17 mouse cellular contexts compared by ENCODE assay signal in genomic region chr12:119410522-119410921, GRCm38 (mm10).
"Had no signal": no experiment of that assay in that cellular context is flagged by ENCODE, and none has a peak within 500 bp of the region (broad histone marks: within the 10 kb centered on the region; RNA-seq: fewer than 3 reads in every experiment).

No protein-coding gene starts in this region.

- H3K36me3 ChIP-seq: lung, embryonic 15.5 days; midbrain, embryonic 13.5 days; midbrain, embryonic 15.5 days; neural tube, embryonic 12.5 days; stomach, embryonic 15.5 days had no signal

- H3K9me3 ChIP-seq: lung, embryonic 15.5 days; megakaryocyte, embryonic 14.5 days; midbrain, embryonic 13.5 days; midbrain, embryonic 15.5 days; neural tube, embryonic 12.5 days; stomach, embryonic 15.5 days had no signal

- ATAC-seq: liver, postnatal 0 days; lung, postnatal 0 days; midbrain, embryonic 13.5 days; midbrain, embryonic 15.5 days had no signal

- H3K4me2 ChIP-seq: lung, embryonic 15.5 days; midbrain, embryonic 11.5 days; midbrain, embryonic 13.5 days; midbrain, embryonic 15.5 days; neural tube, embryonic 12.5 days; stomach, embryonic 15.5 days had no signal

- H3K27ac ChIP-seq: lung, embryonic 15.5 days; macrophage; midbrain, embryonic 13.5 days; midbrain, embryonic 15.5 days; neural tube, embryonic 12.5 days; stomach, embryonic 15.5 days; stomach, postnatal 0 days had no signal

- H3K4me3 ChIP-seq: lung, embryonic 15.5 days; megakaryocyte, embryonic 14.5 days; midbrain, embryonic 13.5 days; midbrain, embryonic 15.5 days; neural tube, embryonic 12.5 days; stomach, embryonic 15.5 days had no signal

- H3K27me3 ChIP-seq: lung, embryonic 15.5 days; megakaryocyte, embryonic 14.5 days; midbrain, embryonic 13.5 days; midbrain, embryonic 15.5 days; neural tube, embryonic 12.5 days; stomach, embryonic 15.5 days had no signal

- H3K9ac ChIP-seq: liver, postnatal 0 days; lung, embryonic 15.5 days; midbrain, embryonic 13.5 days; midbrain, embryonic 15.5 days; neural tube, embryonic 12.5 days; stomach, embryonic 15.5 days had no signal

- H3K4me1 ChIP-seq: lung, embryonic 15.5 days; megakaryocyte, embryonic 14.5 days; midbrain, embryonic 13.5 days; midbrain, embryonic 15.5 days; neural tube, embryonic 12.5 days; stomach, embryonic 15.5 days had no signal

- DNase-seq: liver, postnatal 0 days; lung, adult 2 months; lung, postnatal 14 days; lung, postnatal 36 days; thymus, adult 18-20 months; thymus, postnatal 14 days; thymus, postnatal 36 days had no signal
